Mouse (Mus musculus): ENCODE data around the gene Ubxn11.

GRCm38 (mm10) chr4:134112403-134112802, 10.0 kb downstream of the Ubxn11 start:
- TF ChIP-seq CTCF (IDR thresholded peaks at IDR 0.05; ENCODE audit: borderline replicate concordance, control insufficient read depth, extremely low read depth, insufficient read depth, low read length, poor library complexity) (no peak), POLR2A (IDR thresholded peaks at IDR 0.05; ENCODE audit: control insufficient read depth, extremely low read depth, insufficient read depth, low read length, poor library complexity) (no peak)

Measured in thymus, adult 2 months (tissue).